Comparison of ENCODE assay signal across 9 mouse cellular contexts in the genomic region with DNA sequence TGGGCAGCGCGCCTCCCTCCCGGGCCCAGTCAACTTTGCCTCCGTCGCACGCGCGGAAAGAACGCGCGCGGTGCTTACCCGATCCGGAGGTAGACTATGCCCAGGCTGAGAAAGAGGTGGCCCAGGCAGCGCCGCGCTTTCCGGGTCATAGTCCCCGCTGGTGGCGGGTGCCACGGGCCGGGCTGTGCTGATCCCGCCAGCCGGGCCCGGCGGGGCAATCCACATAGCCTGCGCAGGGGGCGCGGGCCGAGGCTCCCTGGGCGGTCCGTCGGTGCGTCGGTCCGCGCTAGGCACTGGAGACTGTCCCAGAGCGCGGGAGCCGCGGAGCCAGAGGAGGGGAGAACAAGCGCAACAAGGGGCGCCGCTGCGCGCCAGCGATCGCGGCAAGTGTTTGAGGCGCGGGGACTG. TPM values are rescaled to one million over a fixed set of nuclear protein-coding genes. Genes with fewer than 3 reads are reported as not detected.
DNase-seq lines count a peak whose midpoint lies in the region; ATAC-seq and TF ChIP-seq lines count a peak whose summit lies in the region.
"Had no signal": no experiment of that assay in that cellular context is flagged by ENCODE, and none has a peak within 500 bp of the region (broad histone marks: within the 10 kb centered on the region; RNA-seq: fewer than 3 reads in every experiment).

TSS of gene Wnt7a (minus strand) at position 403 of the 408 bp plus-strand sequence.

- no peak for TF ChIP-seq CTCF in small intestine, adult 2 months (IDR thresholded peaks at IDR 0.05; ENCODE audit: extremely low read depth, insufficient read length, insufficient replicate concordance, low read depth, low read length)

- H3K27ac ChIP-seq in heart, embryonic 12.5 days (ENCODE audit: poor library complexity, severe bottlenecking): no peak within 1 kb of the TSS
- H3K27ac ChIP-seq in limb, embryonic 15.5 days: 0 out of 2 replicates have a peak within 1 kb of the TSS, but pooled peaks have one; percentile 2
- H3K27ac ChIP-seq in small intestine, adult 2 months (ENCODE audit: insufficient read depth, low read depth, low read length): no peak within 1 kb of the TSS

- peak; percentile 47; the same call in 1 of the 2 replicates for ATAC-seq in heart, embryonic 12.5 days (ENCODE audit: insufficient number of reproducible peaks, low FRiP score)
- ATAC-seq in limb, embryonic 15.5 days (ENCODE audit: insufficient number of reproducible peaks, low FRiP score, low TSS enrichment, low read depth): no peak

- no peak for DNase-seq in heart, postnatal 14 days
- DNase-seq in ES-CJ7 (ENCODE audit: low read depth, low spot score): peak; percentile 18
- DNase-seq in cerebellum, postnatal 36 days: peak; percentile 62 to 69
- peak; percentile 13 for DNase-seq in induced T-regulatory cell, adult 2 months (ENCODE audit: low read depth)
- DNase-seq in T-cell, adult 2 months (ENCODE audit: low spot score): no peak

- no peaks in the 10 kb centered on the region for H3K9me3 ChIP-seq in heart, embryonic 12.5 days (replicated peaks)
- H3K9me3 ChIP-seq in limb, embryonic 15.5 days: no peaks in the 10 kb centered on the region

- TF ChIP-seq POLR2A in small intestine, adult 2 months (IDR thresholded peaks at IDR 0.05; ENCODE audit: low read depth, low read length): no peak

- 0 out of 2 replicates have a peak within 1 kb of the TSS, but pooled peaks have one; percentile 1 for H3K9ac ChIP-seq in heart, embryonic 12.5 days
- 0 out of 2 replicates have a peak within 1 kb of the TSS, but pooled peaks have one; percentile 7 for H3K9ac ChIP-seq in limb, embryonic 15.5 days

- intact Hi-C loops in heart, postnatal 14 days (cut with DNase I): no loop called here

- peak within 1 kb of the TSS; percentile 52 for H3K4me3 ChIP-seq in heart, embryonic 12.5 days
- peak within 1 kb of the TSS; percentile 50 for H3K4me3 ChIP-seq in limb, embryonic 15.5 days
- H3K4me3 ChIP-seq in small intestine, adult 2 months (ENCODE audit: low read depth, low read length): peak within 1 kb of the TSS; percentile 53

- peaks cover 100% of the 10 kb centered on the region for H3K27me3 ChIP-seq in heart, embryonic 12.5 days (replicated peaks)
- H3K27me3 ChIP-seq in limb, embryonic 15.5 days: peaks cover 84% of the 10 kb centered on the region
- H3K27me3 ChIP-seq in small intestine, adult 2 months (ENCODE audit: control insufficient read depth, insufficient read depth, low read length): peaks cover 35% of the 10 kb centered on the region

- peaks cover 20% of the 10 kb centered on the region for H3K4me1 ChIP-seq in heart, embryonic 12.5 days (replicated peaks)
- peaks cover 24% of the 10 kb centered on the region for H3K4me1 ChIP-seq in limb, embryonic 15.5 days
- H3K4me1 ChIP-seq in small intestine, adult 2 months (ENCODE audit: control insufficient read depth, insufficient read depth, insufficient read length, low read length): no peaks in the 10 kb centered on the region; the same call in 1 of the 2 replicates

- peak within 1 kb of the TSS; percentile 84 for H3K4me2 ChIP-seq in heart, embryonic 12.5 days
- peak within 1 kb of the TSS; percentile 97 for H3K4me2 ChIP-seq in limb, embryonic 15.5 days

- under 1% methylated on average over 51 of the region's 51 CpGs for WGBS in heart, embryonic 12.5 days
- under 1% methylated on average over 50 of the region's 51 CpGs for WGBS in limb, embryonic 15.5 days
- 2% methylated on average over 51 of the region's 51 CpGs for WGBS in small intestine, adult 2 months

- H3K36me3 ChIP-seq in heart, embryonic 12.5 days: no peaks in the 10 kb centered on the region
- H3K36me3 ChIP-seq in limb, embryonic 15.5 days: no peaks in the 10 kb centered on the region
- H3K36me3 ChIP-seq in small intestine, adult 2 months (ENCODE audit: control insufficient read depth, insufficient read depth, low read length): no peaks in the 10 kb centered on the region

RNA-seq across cellular contexts. Expression of gene Wnt7a, which starts in this region (rescaled TPM):
- polyA plus RNA-seq in heart, embryonic 12.5 days (2016; fragmentation: Nextera tagmentation; extraction: Ambion mirVana): 0.21 and 0.41 TPM in 2 replicates
- under 1 TPM in 1 of 2 experiments, not detected in 1; 0.07 TPM for total RNA-seq in heart, postnatal 14 days (2021)
- polyA plus RNA-seq in limb, embryonic 15.5 days (2015; fragmentation: Nextera tagmentation; extraction: Ambion mirVana): 4.1 and 4.5 TPM in 2 replicates
- polyA plus RNA-seq in small intestine, adult 2 months (2012; rRNA removed): not detected in 2 replicates
- total RNA-seq: hematopoietic stem cell, adult 5-6 weeks had no signal

Comparison
In these comparisons a context has a peak if more than half of its experiments do, and no peak if none do; other contexts are left out.
1. Peak in ATAC-seq, H3K4me3 ChIP-seq, H3K9ac ChIP-seq and H3K4me2 ChIP-seq in heart, embryonic 12.5 days; RNA of the gene not detected or under 1 TPM.
2. DNase-seq: peak in ES-CJ7 (single experiment), cerebellum, postnatal 36 days (2 of 2) and induced T-regulatory cell, adult 2 months (single experiment); none in heart, postnatal 14 days (0 of 2) and T-cell, adult 2 months (single experiment).
3. Peak in every context shown above with its lines, with median percentiles within 50 percentile points of each other: H3K4me3 ChIP-seq.